Mouse (Mus musculus): ENCODE measurements at regions not wholly inside any gene's neighbourhood (a gene's known extent, or its start where the extent isn't known, plus 50 kb on each side); places are given as distances from the start of the nearest gene placed in this dataset.

GRCm38 (mm10) chr3:142979161-142979560 lies 97.4 kb upstream of the Pkn2 start:
- TF ChIP-seq CTCF (IDR thresholded peaks at IDR 0.05; ENCODE audit: borderline replicate concordance, insufficient read depth, low read length), result no peak
- TF ChIP-seq POLR2A (IDR thresholded peaks at IDR 0.05; ENCODE audit: low read depth, low read length), result no peak
